Mouse (Mus musculus): ENCODE results near the gene Fcho1.
A peak's percentile ranks its signal among the peaks of the same experiment; 100 is the strongest.

Gene Fcho1

DNA sequence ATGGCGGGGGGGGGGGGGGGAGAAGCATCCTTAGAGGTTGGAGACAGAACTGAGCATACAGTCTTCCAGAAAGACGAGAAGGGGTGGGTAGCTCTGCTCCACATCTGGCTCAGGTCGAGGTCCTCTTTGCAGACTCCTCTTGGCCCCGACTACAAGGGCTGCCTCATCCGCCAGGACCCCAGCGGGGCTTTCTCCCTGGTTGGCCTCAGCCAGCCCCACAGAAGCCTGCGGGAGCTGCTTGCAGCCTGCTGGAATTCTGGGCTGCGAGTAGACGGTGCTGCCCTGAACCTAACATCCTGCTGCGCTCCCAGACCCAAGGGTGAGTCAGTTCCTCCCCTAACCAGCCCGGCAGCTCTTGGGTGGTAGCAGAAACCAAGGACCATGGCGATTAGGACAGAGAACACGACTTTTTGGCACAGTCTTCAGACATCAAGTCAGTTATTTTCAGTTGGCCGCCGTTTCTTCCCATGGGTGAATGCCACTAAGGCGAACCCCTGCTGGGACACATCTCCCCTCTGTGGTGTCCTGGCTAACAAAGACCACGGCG is 44.1 kb downstream of the Fcho1 start:
- peak; percentile 30 for DNase-seq

DNA sequence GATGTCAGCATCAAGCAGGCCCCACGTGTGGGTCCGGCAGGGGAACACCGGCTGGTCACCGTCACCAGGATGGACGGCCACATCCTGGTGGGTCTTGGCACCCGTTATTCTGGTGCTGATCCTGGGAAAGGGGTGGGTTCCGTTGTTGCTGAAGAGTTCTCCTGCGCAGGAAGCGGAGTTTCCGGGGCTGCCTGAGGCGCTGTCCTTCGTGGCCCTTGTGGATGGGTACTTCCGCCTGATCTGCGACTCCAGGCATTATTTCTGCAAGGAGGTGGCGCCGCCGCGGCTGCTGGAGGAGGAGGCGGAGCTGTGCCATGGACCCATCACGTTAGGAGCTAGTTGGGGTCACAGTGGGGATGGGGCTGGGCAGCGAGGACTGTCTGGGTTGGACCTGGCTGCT is 45.0 kb downstream of the Fcho1 start:
- DNase-seq = peak; percentile 47

GRCm38 (mm10) chr8:71679550-71680168 is 45.9 kb downstream of the Fcho1 start:
- DNase-seq = peak; percentile 70

DNA sequence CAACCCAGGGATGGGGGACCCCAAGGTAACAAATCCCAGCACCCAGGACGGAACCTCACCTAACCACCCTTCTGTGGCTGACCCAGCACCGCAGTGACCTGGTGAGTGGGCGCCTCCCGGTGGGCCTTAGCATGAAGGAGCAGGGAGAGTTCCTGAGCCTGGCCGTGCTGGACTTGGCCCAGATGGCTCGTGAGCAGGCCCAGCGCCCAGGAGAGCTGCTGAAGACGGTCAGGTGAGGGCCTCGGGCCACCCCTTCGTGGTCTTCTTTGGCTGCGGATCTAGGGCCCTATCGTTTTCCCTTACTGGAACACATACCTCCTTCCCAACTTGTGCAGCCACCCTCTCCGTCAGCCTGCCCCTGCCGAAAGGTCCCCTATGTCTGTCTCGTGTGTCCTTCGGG is 46.4 kb downstream of the Fcho1 start:
- DNase-seq = peak; percentile 55

GRCm38 (mm10) chr8:71678216-71678615 is 47.3 kb downstream of the Fcho1 start:
- peak; percentile 52 for DNase-seq

- peak; percentile 43 for DNase-seq
Observed at GRCm38 (mm10) chr8:71677555-71677954, 48.0 kb downstream of the Fcho1 start.

DNA sequence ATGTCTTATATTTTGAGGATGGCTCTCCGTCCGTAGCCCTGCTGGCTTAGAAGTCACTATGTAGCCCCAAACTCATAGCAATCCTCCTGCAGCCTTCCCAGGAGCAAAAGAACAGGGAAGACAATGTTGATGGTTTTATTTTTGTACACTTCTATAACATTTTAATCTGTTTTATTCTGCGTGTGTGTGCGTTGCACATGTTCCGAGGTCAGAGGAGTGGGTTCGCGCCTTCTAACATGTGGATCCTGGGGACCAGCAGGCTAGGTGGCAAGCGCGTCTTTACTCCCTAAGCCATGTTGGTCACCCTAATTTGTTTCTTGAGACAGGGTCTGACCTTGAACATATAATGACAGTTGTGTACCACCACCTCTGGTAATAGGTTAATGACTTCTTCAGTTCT is 48.7 kb downstream of the Fcho1 start:
- DNase-seq = peak; percentile 35

GRCm38 (mm10) chr8:71676020-71676741 is 49.3 kb downstream of the Fcho1 start, which contains the start of gene Jak3:
Gene Jak3 (plus strand): TSS chr8:71676296.
- peak; percentile 78 for DNase-seq

DNA sequence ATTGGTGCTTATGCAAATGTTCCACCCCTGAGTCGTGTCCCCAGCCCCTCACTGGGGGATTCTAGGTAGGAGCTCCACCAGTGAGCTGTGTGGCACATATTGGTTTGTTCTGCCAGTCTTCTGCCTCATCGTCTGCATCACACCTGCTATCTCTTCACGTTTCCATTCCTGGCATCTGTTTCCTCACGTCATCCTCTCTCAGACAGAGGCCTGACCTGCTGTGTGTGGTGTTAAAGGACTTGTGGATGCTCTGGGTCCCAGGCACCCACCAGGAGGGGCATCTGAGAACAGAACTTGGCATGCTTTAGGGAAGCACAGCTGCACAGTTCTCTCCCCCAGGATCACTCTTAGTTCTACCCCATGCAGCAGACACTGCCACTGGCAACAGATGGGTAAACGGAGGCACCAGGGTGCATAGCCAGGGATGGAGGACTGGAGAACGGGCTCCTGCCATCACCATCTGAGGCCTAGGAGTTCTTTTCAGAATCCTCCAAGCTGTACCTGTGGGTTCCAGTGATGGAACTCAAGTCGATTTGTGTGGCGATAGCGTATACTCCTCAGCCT is 50.0 kb downstream of the Fcho1 start:
- DNase-seq = peak; percentile 46

- DNase-seq = no peak
Observed at GRCm38 (mm10) chr8:71674071-71674470, 51.4 kb downstream of the Fcho1 start.

GRCm38 (mm10) chr8:71672168-71672735 is 53.3 kb downstream of the Fcho1 start:
- peak; percentile 45 for DNase-seq

DNA sequence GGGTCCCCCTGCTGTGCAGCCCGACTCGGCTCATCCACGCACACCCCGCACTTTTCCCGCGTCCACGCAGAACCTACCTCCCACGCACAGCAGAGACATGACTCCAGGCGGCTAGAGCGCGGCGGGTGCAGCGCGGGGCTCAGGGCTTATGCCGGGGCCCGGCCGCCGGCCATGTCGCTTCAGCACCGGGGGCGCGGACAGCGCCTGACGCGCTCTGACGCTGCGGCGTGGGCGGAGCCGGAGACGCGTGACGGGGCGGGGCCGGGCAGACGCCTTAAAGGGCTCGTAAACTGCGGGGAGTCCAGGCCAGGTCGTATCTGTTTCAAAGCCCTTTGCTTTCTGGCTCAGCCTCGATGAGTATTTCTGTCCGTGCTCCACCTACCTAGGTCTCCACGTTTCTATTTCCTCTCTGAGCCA is 54.0 kb downstream of the Fcho1 start, which contains the start of gene Unc13a:
TSS of gene Unc13a (minus strand) at position 209 of the 417 bp plus-strand sequence.
- DNase-seq = peak; percentile 94

DNA sequence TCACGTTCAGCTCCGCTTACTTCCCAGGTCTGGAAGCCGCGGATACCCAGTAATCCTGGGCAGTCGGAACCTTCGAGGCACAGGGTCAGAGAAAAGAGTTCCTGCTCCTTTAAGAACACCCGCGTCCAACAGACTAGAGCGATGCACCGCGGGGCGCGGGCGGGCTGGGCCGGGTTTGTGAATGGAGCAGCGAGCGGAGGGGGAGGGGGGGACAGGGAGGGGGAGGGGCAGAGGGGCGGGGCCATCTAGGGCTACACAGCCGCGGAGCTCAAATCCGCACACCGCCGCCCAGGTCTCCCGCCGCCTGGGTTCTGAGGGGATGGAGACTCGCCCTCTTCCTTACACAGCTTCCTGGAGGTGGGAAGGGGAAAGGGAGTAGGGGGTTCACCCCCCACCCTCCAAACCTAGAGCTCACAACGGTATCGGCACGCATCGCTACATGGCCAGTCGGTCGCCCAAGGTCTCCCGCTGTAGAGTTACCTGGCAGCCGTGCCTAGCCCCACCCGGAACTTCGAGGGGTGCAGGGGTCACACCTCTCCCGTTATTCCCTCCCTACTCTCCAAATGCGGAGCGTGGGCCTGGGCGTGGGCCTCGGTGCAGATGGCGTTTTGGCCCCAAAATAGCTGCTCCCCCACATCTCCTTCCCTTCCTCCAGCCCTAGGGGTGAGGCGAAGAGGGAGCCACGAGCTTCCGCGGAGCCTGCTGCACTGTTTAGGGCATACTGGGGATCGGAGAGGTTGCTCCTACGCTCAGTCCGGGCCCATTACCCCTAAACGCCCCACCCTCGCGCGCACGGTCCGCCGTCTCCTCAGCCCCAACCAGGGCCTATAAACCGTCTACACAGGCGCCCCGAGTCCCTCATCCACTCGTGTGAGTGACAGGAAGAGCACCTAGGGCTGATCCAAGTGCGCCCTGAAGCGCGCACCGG is 54.6 kb downstream of the Fcho1 start:
- peak; percentile 86 for DNase-seq

DNA sequence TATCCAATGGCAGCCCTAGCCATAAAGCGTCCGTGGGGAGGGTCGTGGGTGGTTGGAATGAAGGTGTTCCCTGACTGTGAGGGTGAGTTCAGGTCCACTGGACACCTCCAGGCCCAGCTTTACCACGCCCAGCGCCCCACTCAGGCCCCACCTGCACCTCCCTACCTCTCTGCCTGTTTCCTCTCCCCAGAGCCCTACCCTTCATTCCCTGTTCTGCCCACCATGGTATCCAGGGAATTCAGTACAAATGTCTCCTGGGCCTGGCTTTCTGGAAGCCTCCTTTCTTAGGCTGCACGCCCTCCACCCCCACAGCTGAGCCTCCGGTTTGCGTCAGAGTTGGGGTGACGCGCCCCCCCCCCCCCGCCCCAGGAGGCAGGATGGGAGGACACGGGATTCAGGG is 55.3 kb downstream of the Fcho1 start:
- peak; percentile 70 for DNase-seq

- DNase-seq = peak; percentile 71
Observed at GRCm38 (mm10) chr8:71668220-71668975, 57.1 kb downstream of the Fcho1 start.

DNA sequence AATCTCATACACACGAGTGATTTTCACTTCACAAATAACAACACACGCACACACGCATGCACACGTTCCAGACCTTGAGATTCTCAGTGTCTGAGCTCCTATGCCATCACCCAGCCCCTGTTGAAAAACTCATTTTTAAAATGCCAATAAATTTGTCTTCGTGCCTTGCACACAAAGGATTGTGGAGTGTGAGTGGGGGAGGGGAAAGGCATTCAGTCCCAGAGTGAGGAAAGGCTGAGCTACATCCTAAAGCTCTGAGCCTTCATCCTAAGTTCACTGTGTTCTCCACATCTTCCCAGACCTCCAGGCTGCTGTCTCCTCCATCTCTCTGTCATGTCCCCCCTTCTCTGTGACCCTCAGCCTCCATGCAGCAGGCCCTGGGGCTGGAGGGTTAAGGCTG is 58.3 kb downstream of the Fcho1 start:
- DNase-seq = no peak

- DNase-seq = peak; percentile 49
Observed at GRCm38 (mm10) chr8:71666855-71667254, 58.7 kb downstream of the Fcho1 start.

DNA sequence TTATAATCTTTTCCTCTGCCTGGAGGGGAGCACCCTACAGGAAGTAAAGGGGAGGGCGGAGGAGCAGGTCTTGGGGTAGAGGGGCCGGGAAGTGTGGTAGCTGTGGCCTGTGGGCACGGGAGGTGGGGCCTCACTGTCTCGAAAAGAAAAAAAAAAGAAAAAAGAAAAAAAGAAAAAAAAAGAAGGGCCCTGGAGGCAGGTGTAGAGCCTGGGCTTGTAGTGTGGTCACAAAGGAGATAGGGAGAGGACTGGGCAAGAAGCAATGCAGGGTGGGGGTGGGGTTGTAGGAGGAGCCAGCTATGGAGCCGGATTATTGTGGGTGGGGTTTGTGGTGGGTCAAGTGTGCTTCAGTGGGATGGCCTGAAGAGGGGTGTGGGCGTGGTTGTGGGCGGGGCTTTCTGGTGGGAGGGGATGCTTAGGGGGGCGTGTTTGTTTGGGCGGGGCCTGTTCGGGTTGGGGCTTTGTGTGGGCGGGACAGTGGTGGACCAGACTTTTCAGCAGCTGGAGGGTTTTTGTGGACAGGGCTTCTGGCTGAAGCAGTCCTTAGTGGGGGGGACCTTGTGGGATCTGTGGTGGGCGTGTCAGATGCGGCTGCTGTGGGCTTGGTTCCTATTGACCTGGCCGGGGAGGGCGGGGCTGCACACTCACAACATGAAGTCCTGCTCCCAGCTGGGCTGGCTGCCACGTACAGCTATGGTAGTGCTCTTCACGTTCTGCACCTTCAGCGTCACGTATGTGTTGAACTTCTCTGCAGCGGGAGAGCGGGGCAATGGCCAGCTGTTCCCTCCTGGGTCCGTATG is 60.0 kb downstream of the Fcho1 start:
- peak; percentile 65 for DNase-seq

DNA sequence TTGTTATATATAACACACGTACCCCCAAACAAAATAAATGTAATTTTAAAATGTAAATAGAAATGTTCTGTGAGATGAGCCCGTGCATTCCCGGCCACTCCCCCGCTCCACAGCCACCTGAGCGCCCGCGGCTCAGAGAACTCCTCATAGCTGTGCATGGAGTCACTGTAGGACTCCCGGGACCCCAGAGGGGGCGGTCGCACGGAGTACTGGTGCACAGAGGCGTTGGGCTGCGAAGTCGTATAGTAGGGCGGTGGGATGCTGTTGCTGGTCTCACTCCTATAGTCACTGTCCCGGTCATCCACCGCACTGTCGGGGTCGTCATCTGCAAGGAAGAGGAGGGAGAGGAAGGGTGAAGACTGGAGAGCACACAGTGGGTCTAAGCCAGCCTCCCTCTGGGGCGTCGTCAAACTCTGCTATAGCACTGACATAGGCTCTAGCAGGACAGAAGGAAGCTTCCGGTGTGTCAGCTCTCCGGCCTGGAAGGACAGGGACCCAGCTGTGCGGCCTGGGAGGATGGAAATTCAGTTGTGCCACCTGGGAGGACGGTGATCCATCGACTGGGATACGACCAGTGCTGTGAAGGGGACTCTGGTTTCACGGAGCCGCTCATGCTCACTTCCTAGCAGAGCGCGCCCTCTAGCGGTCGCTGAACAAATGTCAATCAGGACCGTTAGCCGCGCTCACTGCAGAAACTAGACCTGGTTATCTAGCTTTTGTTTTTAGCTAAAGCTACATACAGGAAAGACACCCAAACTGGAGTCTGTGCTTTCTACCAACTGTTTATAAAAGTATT is 65.0 kb downstream of the Fcho1 start:
- DNase-seq = peak; percentile 82

DNA sequence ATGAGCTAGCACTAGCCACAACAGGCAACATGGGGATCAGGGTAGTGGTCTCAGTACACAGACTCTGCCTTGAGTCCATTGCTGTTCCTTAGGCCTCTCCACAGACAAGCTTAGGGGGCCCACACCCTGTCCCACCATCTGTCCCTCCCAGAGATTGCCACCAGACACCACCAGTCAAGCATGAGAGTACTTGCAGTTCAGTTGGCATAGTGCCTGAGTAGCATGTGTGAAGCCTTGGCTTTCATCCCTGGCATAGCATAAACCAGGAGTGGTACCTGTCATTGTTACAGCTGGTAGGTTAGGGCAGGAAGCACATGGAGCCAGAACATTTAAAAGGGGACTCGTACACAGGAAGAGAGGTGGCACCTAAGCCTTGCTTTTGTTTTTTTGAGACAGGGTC is 65.8 kb downstream of the Fcho1 start:
- peak; percentile 82 for DNase-seq

Measured in cerebellum, adult 11-12 months (tissue).